Mouse (Mus musculus): ENCODE data around the gene Plxnc1. TPM values are rescaled to one million over a fixed set of nuclear protein-coding genes. Genes with fewer than 3 reads are reported as not detected.

The Plxnc1 gene
- total and polyA plus RNA-seq, 2 experiments: 2.7 to 13.9 TPM

DNA sequence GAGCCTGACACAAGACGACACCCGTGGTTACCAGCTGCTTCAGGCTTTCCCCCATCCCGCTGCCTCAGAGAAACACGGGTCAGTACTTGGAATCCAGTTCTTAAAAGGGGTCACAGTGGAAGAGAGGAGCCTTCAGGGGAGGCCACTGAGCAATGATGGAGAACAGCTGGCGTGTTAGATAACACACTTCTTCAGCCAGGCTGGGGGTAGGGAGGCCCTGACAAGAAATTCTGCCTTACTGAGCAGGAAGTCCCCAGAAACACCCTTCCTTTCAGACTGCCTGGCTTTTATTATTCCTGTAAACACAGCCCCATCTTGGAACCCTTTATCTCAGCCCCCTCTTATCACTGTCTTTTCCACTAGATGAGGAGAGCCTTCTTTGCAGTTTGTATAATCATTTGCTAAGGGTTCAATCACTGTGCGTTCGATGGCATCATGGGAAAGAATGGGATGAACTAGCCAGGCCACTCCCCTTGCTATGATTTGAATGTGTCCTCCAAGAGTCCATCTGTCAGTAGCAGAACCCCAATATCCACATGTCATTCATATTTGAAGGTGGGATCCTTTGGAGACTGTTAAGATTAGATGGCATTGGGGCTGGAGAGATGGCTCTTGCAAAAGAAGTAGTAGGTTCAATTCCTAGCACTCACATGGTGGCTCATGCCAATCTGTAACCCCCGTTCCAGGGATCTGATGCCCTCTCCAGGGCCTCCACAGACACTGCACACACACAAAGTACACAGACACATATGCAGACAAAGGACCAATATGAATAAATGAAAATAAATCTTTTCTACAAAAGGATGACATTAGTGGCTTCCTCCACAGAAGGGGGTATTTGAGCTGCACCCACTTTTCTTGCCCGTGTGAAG, 12.4 kb downstream of the Plxnc1 start:
- TF ChIP-seq CTCF (IDR thresholded peaks at IDR 0.05; ENCODE audit: low read depth, low read length) (no peak), POLR2A (IDR thresholded peaks at IDR 0.05; ENCODE audit: extremely low read depth, insufficient read depth, low read length) (no peak)
- no peaks in the 10 kb centered on the region for H3K27me3 ChIP-seq (ENCODE audit: control insufficient read depth, insufficient read depth, low read length)
- H3K4me3 ChIP-seq (ENCODE audit: insufficient read depth, low read depth, low read length): no peak overlapping the region
- DNase-seq (ENCODE audit: extremely low read depth, low read depth, low spot score): peak; percentile 56
- no peaks in the 10 kb centered on the region for H3K36me3 ChIP-seq (ENCODE audit: control insufficient read depth, insufficient read depth, low read length)
- H3K9ac ChIP-seq (ENCODE audit: low read depth, low read length): no peak overlapping the region
- H3K79me2 ChIP-seq (ENCODE audit: control insufficient read depth, insufficient read depth, low read length): 0 out of 2 replicates have a peak, but pooled peaks cover 2% of the 10 kb centered on the region
- peak overlapping the region; percentile 39 for H3K27ac ChIP-seq (replicated peaks; ENCODE audit: insufficient read depth, low read depth, low read length)
- H3K4me1 ChIP-seq (ENCODE audit: control insufficient read depth, insufficient read depth, low read length): peaks cover 7% of the 10 kb centered on the region
- WGBS: 51% methylated on average over 9 of the region's 9 CpGs

DNA sequence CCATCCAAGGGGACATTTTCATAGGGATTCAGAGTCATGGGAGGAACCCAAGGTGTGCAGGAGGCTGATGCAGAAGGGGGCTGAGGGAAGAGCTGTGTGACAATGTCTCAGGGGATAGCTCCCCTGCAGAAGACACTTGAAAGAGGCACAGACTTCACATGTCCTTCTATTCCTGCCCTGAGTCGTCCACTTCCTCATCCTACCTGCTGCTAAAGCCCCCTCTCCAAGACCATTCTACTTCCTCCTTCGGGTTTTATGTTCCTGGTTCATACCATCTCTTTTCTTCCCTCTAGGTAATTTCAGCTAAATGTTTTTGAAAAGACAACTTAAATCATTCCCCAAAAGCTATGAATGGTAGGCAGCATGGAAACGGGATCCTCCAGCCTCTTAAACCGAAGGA, 16.5 kb downstream of the Plxnc1 start:
- Histone ChIP-seq H3K4me3 (ENCODE audit: insufficient read depth, low read depth, low read length) (no peak overlapping the region), H3K27ac (replicated peaks; ENCODE audit: insufficient read depth, low read depth, low read length) (no peak overlapping the region), H3K27me3 (ENCODE audit: control insufficient read depth, insufficient read depth, low read length) (no peaks in the 10 kb centered on the region), H3K79me2 (ENCODE audit: control insufficient read depth, insufficient read depth, low read length) (no peaks in the 10 kb centered on the region), H3K9ac (ENCODE audit: low read depth, low read length) (no peak overlapping the region), H3K36me3 (ENCODE audit: control insufficient read depth, insufficient read depth, low read length) (no peaks in the 10 kb centered on the region), H3K4me1 (ENCODE audit: control insufficient read depth, insufficient read depth, low read length) (peaks cover 2% of the 10 kb centered on the region; the same call in 1 of the 2 replicates)
- no peak for DNase-seq (ENCODE audit: extremely low read depth, low read depth, low spot score)
- 83% methylated on average over 4 of the region's 4 CpGs for WGBS
- TF ChIP-seq POLR2A (IDR thresholded peaks at IDR 0.05; ENCODE audit: extremely low read depth, insufficient read depth, low read length): no peak
- TF ChIP-seq CTCF (IDR thresholded peaks at IDR 0.05; ENCODE audit: low read depth, low read length): no peak

DNA sequence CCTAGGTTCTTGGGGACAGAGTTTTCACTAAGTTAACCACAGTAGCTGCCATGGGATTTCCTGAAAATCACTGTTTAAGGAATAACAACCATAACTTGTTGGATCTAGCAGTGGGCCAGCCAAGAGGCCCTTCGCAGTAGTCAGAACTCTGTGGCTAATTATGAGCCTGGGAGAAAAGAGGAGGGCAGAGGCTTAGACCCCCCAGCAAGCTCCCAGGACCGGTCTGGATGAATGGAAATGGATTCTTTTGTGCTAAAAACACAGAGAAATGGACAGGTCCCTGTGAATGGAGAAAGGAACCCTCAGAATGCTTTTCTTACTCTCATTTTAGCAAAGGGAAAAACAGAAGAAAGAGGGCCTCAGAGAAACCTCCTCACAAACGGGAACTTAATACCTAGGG, 18.3 kb downstream of the Plxnc1 start:
- no peak overlapping the region for H3K27ac ChIP-seq (replicated peaks; ENCODE audit: insufficient read depth, low read depth, low read length)
- no peak for TF ChIP-seq POLR2A (IDR thresholded peaks at IDR 0.05; ENCODE audit: extremely low read depth, insufficient read depth, low read length)
- TF ChIP-seq CTCF (IDR thresholded peaks at IDR 0.05; ENCODE audit: low read depth, low read length): no peak

DNA sequence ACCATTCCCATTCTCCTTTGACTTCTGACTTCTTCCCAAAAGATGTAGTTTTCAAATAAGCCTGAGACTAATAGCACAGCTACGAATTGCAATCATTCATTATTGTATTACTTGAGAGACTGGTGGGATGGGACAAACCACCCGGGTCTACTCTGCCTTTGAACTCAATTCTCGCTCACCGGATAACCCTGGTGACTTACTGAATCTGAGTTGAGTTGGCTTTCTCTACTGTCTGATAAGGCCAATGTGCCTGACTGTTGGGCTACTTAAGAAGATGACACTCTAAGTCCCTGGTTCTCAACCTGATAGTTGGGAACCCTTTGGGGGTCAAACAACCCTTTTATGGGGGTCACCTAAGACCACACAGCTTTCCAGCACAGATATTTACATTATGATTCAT, 19.8 kb downstream of the Plxnc1 start:
- no peaks in the 10 kb centered on the region for H3K36me3 ChIP-seq (ENCODE audit: control insufficient read depth, insufficient read depth, low read length)
- no peak for DNase-seq (ENCODE audit: extremely low read depth, low read depth, low spot score)
- H3K27ac ChIP-seq (replicated peaks; ENCODE audit: insufficient read depth, low read depth, low read length): peak overlapping the region; percentile 58
- H3K9ac ChIP-seq (ENCODE audit: low read depth, low read length): no peak overlapping the region
- TF ChIP-seq POLR2A (IDR thresholded peaks at IDR 0.05; ENCODE audit: extremely low read depth, insufficient read depth, low read length) (no peak), CTCF (IDR thresholded peaks at IDR 0.05; ENCODE audit: low read depth, low read length) (no peak)
- H3K4me3 ChIP-seq (ENCODE audit: insufficient read depth, low read depth, low read length): no peak overlapping the region
- 78% methylated on average over 4 of the region's 4 CpGs for WGBS
- no peaks in the 10 kb centered on the region for H3K4me1 ChIP-seq (ENCODE audit: control insufficient read depth, insufficient read depth, low read length)
- H3K79me2 ChIP-seq (ENCODE audit: control insufficient read depth, insufficient read depth, low read length): no peaks in the 10 kb centered on the region
- no peaks in the 10 kb centered on the region for H3K27me3 ChIP-seq (ENCODE audit: control insufficient read depth, insufficient read depth, low read length)

More for the DNA sequence above, 18.3 kb downstream of the Plxnc1 start:
- Histone ChIP-seq H3K4me1 (ENCODE audit: control insufficient read depth, insufficient read depth, low read length) (peaks cover under 1% of the 10 kb centered on the region; the same call in 1 of the 2 replicates), H3K27me3 (ENCODE audit: control insufficient read depth, insufficient read depth, low read length) (no peaks in the 10 kb centered on the region), H3K79me2 (ENCODE audit: control insufficient read depth, insufficient read depth, low read length) (no peaks in the 10 kb centered on the region), H3K36me3 (ENCODE audit: control insufficient read depth, insufficient read depth, low read length) (no peaks in the 10 kb centered on the region), H3K4me3 (ENCODE audit: insufficient read depth, low read depth, low read length) (no peak overlapping the region), H3K9ac (ENCODE audit: low read depth, low read length) (no peak overlapping the region)
- DNase-seq (ENCODE audit: extremely low read depth, low read depth, low spot score): no peak
- 80% methylated on average over 3 of the region's 3 CpGs for WGBS

DNA sequence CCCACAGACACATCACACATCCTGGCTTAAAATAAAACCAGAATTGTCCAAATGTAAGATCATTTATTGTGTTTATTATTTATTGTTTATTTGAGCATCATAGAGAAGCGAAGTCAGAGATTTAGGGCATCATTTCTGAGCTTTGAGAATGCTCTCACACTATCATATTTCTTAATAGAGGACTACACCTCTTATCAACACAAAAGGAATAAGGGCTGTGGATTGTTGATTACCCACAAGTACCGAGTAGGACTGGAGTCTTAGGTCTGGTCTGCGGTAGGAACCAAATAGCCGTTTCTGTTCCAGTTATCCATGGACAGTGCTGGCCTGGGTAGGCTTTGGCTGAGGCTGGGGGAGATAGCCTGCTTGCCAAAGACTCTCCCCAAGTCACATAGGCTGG, 20.2 kb downstream of the Plxnc1 start:
- Histone ChIP-seq H3K27me3 (ENCODE audit: control insufficient read depth, insufficient read depth, low read length) (no peaks in the 10 kb centered on the region), H3K36me3 (ENCODE audit: control insufficient read depth, insufficient read depth, low read length) (no peaks in the 10 kb centered on the region), H3K27ac (replicated peaks; ENCODE audit: insufficient read depth, low read depth, low read length) (peak overlapping the region; percentile 58), H3K4me1 (ENCODE audit: control insufficient read depth, insufficient read depth, low read length) (no peaks in the 10 kb centered on the region), H3K4me3 (ENCODE audit: insufficient read depth, low read depth, low read length) (no peak overlapping the region), H3K79me2 (ENCODE audit: control insufficient read depth, insufficient read depth, low read length) (no peaks in the 10 kb centered on the region), H3K9ac (ENCODE audit: low read depth, low read length) (no peak overlapping the region)
- WGBS: 74% methylated on average over 4 of the region's 4 CpGs
- no peak for DNase-seq (ENCODE audit: extremely low read depth, low read depth, low spot score)
- TF ChIP-seq POLR2A (IDR thresholded peaks at IDR 0.05; ENCODE audit: extremely low read depth, insufficient read depth, low read length) (no peak), CTCF (IDR thresholded peaks at IDR 0.05; ENCODE audit: low read depth, low read length) (no peak)

DNA sequence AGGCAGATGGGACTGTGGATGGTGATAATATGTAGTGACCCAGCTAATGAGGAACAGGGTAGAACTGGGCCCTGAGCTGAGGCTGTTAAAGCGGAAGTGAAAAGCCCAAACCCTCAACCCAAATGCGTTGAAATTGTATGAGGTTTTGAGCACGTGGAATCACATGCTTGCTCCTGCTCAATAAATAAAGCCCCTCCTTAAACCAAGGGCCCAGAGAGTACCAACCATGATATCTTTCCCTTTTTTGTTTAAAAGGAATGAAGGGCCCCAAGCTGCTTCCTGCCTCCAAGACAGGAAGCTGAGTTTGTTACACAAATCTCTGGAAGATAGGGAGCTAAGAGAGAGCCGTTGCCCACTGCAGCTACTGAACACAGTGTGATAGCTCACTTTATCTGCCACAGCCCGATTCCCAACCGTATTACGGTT, 21.3 kb downstream of the Plxnc1 start:
- 68% methylated on average over 7 of the region's 7 CpGs for WGBS
- peak; percentile 38 for DNase-seq (ENCODE audit: extremely low read depth, low read depth, low spot score)
- no peaks in the 10 kb centered on the region for H3K36me3 ChIP-seq (ENCODE audit: control insufficient read depth, insufficient read depth, low read length)
- no peak overlapping the region for H3K4me3 ChIP-seq (ENCODE audit: insufficient read depth, low read depth, low read length)
- TF ChIP-seq CTCF (IDR thresholded peaks at IDR 0.05; ENCODE audit: low read depth, low read length) (no peak), POLR2A (IDR thresholded peaks at IDR 0.05; ENCODE audit: extremely low read depth, insufficient read depth, low read length) (no peak)
- H3K27me3 ChIP-seq (ENCODE audit: control insufficient read depth, insufficient read depth, low read length): no peaks in the 10 kb centered on the region
- peak overlapping the region; percentile 55 for H3K27ac ChIP-seq (replicated peaks; ENCODE audit: insufficient read depth, low read depth, low read length)
- H3K9ac ChIP-seq (ENCODE audit: low read depth, low read length): no peak overlapping the region
- no peaks in the 10 kb centered on the region for H3K4me1 ChIP-seq (ENCODE audit: control insufficient read depth, insufficient read depth, low read length)
- H3K79me2 ChIP-seq (ENCODE audit: control insufficient read depth, insufficient read depth, low read length): no peaks in the 10 kb centered on the region

All from liver, adult 2 months (tissue).